In the genomic region with DNA sequence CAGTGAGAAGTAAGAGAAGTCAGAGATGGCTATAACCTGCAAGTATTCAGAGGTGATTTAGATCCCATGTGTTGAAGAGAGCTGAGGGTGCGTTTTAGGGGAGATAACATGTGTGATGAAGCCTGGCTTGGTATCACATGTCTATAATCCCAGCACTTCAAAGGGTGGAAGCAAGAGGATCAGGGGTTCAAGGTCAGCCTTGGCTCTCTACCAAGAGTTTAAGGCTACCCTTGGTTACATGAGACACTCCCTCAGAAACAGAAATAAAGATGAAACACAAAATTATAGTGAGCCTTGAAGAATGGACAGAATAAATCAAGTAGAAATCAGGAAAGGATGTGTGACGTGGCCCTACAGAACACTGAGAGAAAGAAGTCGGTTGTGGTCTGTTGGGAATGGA, we compare ENCODE assay signal across 25 mouse cellular contexts. TPM values are rescaled to one million over a fixed set of nuclear protein-coding genes. Genes with fewer than 3 reads are reported as not detected.
"Had no signal": no experiment of that assay in that cellular context is flagged by ENCODE, and none has a peak within 500 bp of the region (broad histone marks: within the 10 kb centered on the region; RNA-seq: fewer than 3 reads in every experiment).

No protein-coding gene starts in this region.

- DNase-seq: cerebellum, postnatal 10 days; cerebellum, postnatal 14 days; cerebellum, postnatal 25 days; cerebellum, postnatal 36 days; embryo, embryonic 11 days; forebrain, postnatal 0 days; gastrocnemius, adult 2 months; gastrocnemius, postnatal 10 days; gastrocnemius, postnatal 14 days; gastrocnemius, postnatal 25 days; gastrocnemius, postnatal 36 days; heart, adult 11 months; heart, adult 18-20 months; heart, adult 2 months had no signal

RNA-seq across cellular contexts. Expression of a gene that starts 7.3 kb away (rescaled TPM):
- total RNA-seq: common myeloid progenitor, adult 5-6 weeks; forebrain, postnatal 0 days; gastrocnemius, adult 18-20 months; gastrocnemius, adult 2 months; gastrocnemius, adult 8-10 months; gastrocnemius, postnatal 10 days; gastrocnemius, postnatal 14 days; gastrocnemius, postnatal 25 days; gastrocnemius, postnatal 36 days; gastrocnemius, postnatal 4 days; granulocyte monocyte progenitor cell, adult 5-6 weeks; heart, adult 18-20 months; heart, adult 2 months; heart, adult 8-10 months had no signal
- polyA plus RNA-seq: embryonic facial prominence, embryonic 10.5 days; erythroblast, embryonic 14.5 days; forebrain, embryonic 10.5 days; forebrain, embryonic 11.5 days; forebrain, embryonic 12.5 days had no signal
